Mouse (Mus musculus) testis, adult 2 months (tissue): ENCODE results near the gene Sec24c.

Experiments used
- CTCF ChIP-seq: fragments of 200-500 bp; IDR thresholded peaks from 2 replicates; pipeline ENCODE4 v1.5.1; 2012; ENCODE audit warnings: low read depth, mild to moderate bottlenecking, inconsistent platforms, low read length, moderate library complexity; ENCODE audit not compliant: control insufficient read depth, insufficient read depth, insufficient replicate concordance
- POLR2A ChIP-seq: fragments of 200-500 bp; IDR thresholded peaks from 2 replicates; pipeline ENCODE4 v1.6.1; 2012; ENCODE audit warnings: low read depth, mild to moderate bottlenecking, inconsistent platforms, low read length, moderate library complexity; ENCODE audit not compliant: control insufficient read depth

- TF ChIP-seq POLR2A, result no peak
- TF ChIP-seq CTCF, result no peak
These were observed 69.5 kb downstream of the Sec24c start for GRCm38 (mm10) chr14:20743614-20744013.
